Mouse (Mus musculus): ENCODE results near the gene Frs2. TPM values are rescaled to one million over a fixed set of nuclear protein-coding genes. Genes with fewer than 3 reads are reported as not detected.

The Frs2 gene
- polyA plus RNA-seq, 1 experiment: 4.4 TPM

- Histone ChIP-seq H3K27me3 (ENCODE audit: control insufficient read depth, insufficient read depth, low read length) (no peaks in the 10 kb centered on the region), H3K36me3 (ENCODE audit: control insufficient read depth, insufficient read depth, low read length) (no peaks in the 10 kb centered on the region), H3K27ac (ENCODE audit: insufficient read depth, low read depth, low read length) (no peak overlapping the region), H3K4me3 (ENCODE audit: low read depth, low read length) (no peak overlapping the region), H3K4me1 (ENCODE audit: control insufficient read depth, insufficient read depth, insufficient read length, low read length) (peaks cover 3% of the 10 kb centered on the region)
- 74% methylated on average over 11 of the region's 11 CpGs for WGBS
- TF ChIP-seq POLR2A (IDR thresholded peaks at IDR 0.05; ENCODE audit: low read depth, low read length) (no peak), CTCF (IDR thresholded peaks at IDR 0.05; ENCODE audit: extremely low read depth, insufficient read length, insufficient replicate concordance, low read depth, low read length) (no peak)
Measured at GRCm38 (mm10) chr10:117119531-117119930, 28.8 kb downstream of the Frs2 start.

GRCm38 (mm10) chr10:117118421-117118831, 29.9 kb downstream of the Frs2 start:
- Histone ChIP-seq H3K27ac (ENCODE audit: insufficient read depth, low read depth, low read length) (no peak overlapping the region), H3K4me3 (ENCODE audit: low read depth, low read length) (no peak overlapping the region), H3K4me1 (ENCODE audit: control insufficient read depth, insufficient read depth, insufficient read length, low read length) (peaks cover 5% of the 10 kb centered on the region), H3K27me3 (ENCODE audit: control insufficient read depth, insufficient read depth, low read length) (no peaks in the 10 kb centered on the region), H3K36me3 (ENCODE audit: control insufficient read depth, insufficient read depth, low read length) (no peaks in the 10 kb centered on the region)
- no peak for TF ChIP-seq CTCF (IDR thresholded peaks at IDR 0.05; ENCODE audit: extremely low read depth, insufficient read length, insufficient replicate concordance, low read depth, low read length)
- TF ChIP-seq POLR2A (IDR thresholded peaks at IDR 0.05; ENCODE audit: low read depth, low read length): no peak
- WGBS: 57% methylated on average over 7 of the region's 7 CpGs

- 53% methylated on average over 3 of the region's 3 CpGs for WGBS
- no peak for TF ChIP-seq POLR2A (IDR thresholded peaks at IDR 0.05; ENCODE audit: low read depth, low read length)
- TF ChIP-seq CTCF (IDR thresholded peaks at IDR 0.05; ENCODE audit: extremely low read depth, insufficient read length, insufficient replicate concordance, low read depth, low read length): no peak
- H3K4me3 ChIP-seq (ENCODE audit: low read depth, low read length): no peak overlapping the region
Measured at GRCm38 (mm10) chr10:117115652-117116051, 32.7 kb downstream of the Frs2 start.

GRCm38 (mm10) chr10:117112545-117112944, 35.8 kb downstream of the Frs2 start:
- Histone ChIP-seq H3K4me1 (ENCODE audit: control insufficient read depth, insufficient read depth, insufficient read length, low read length) (peaks cover 7% of the 10 kb centered on the region), H3K36me3 (ENCODE audit: control insufficient read depth, insufficient read depth, low read length) (no peaks in the 10 kb centered on the region), H3K27ac (ENCODE audit: insufficient read depth, low read depth, low read length) (no peak overlapping the region), H3K27me3 (ENCODE audit: control insufficient read depth, insufficient read depth, low read length) (no peaks in the 10 kb centered on the region), H3K4me3 (ENCODE audit: low read depth, low read length) (no peak overlapping the region)
- WGBS: 58% methylated on average over 2 of the region's 2 CpGs
- TF ChIP-seq CTCF (IDR thresholded peaks at IDR 0.05; ENCODE audit: extremely low read depth, insufficient read length, insufficient replicate concordance, low read depth, low read length): no peak
- no peak for TF ChIP-seq POLR2A (IDR thresholded peaks at IDR 0.05; ENCODE audit: low read depth, low read length)

More at GRCm38 (mm10) chr10:117115652-117116051, 32.7 kb downstream of the Frs2 start:
- H3K36me3 ChIP-seq (ENCODE audit: control insufficient read depth, insufficient read depth, low read length): no peaks in the 10 kb centered on the region
- H3K27ac ChIP-seq (ENCODE audit: insufficient read depth, low read depth, low read length): no peak overlapping the region
- H3K4me1 ChIP-seq (ENCODE audit: control insufficient read depth, insufficient read depth, insufficient read length, low read length): peaks cover 7% of the 10 kb centered on the region
- no peaks in the 10 kb centered on the region for H3K27me3 ChIP-seq (ENCODE audit: control insufficient read depth, insufficient read depth, low read length)

GRCm38 (mm10) chr10:117111455-117111854, 36.9 kb downstream of the Frs2 start:
- 77% methylated on average over 7 of the region's 7 CpGs for WGBS
- TF ChIP-seq CTCF (IDR thresholded peaks at IDR 0.05; ENCODE audit: extremely low read depth, insufficient read length, insufficient replicate concordance, low read depth, low read length): no peak
- no peak for TF ChIP-seq POLR2A (IDR thresholded peaks at IDR 0.05; ENCODE audit: low read depth, low read length)
- no peak overlapping the region for H3K4me3 ChIP-seq (ENCODE audit: low read depth, low read length)
- H3K27me3 ChIP-seq (ENCODE audit: control insufficient read depth, insufficient read depth, low read length): no peaks in the 10 kb centered on the region
- no peaks in the 10 kb centered on the region for H3K36me3 ChIP-seq (ENCODE audit: control insufficient read depth, insufficient read depth, low read length)
- no peak overlapping the region for H3K27ac ChIP-seq (ENCODE audit: insufficient read depth, low read depth, low read length)
- peaks cover 7% of the 10 kb centered on the region for H3K4me1 ChIP-seq (ENCODE audit: control insufficient read depth, insufficient read depth, insufficient read length, low read length)

- Histone ChIP-seq H3K27ac (ENCODE audit: insufficient read depth, low read depth, low read length) (no peak overlapping the region), H3K4me1 (ENCODE audit: control insufficient read depth, insufficient read depth, insufficient read length, low read length) (peaks cover 4% of the 10 kb centered on the region; the same call in 1 of the 2 replicates), H3K4me3 (ENCODE audit: low read depth, low read length) (no peak overlapping the region), H3K36me3 (ENCODE audit: control insufficient read depth, insufficient read depth, low read length) (no peaks in the 10 kb centered on the region), H3K27me3 (ENCODE audit: control insufficient read depth, insufficient read depth, low read length) (no peaks in the 10 kb centered on the region)
- TF ChIP-seq CTCF (IDR thresholded peaks at IDR 0.05; ENCODE audit: extremely low read depth, insufficient read length, insufficient replicate concordance, low read depth, low read length) (no peak), POLR2A (IDR thresholded peaks at IDR 0.05; ENCODE audit: low read depth, low read length) (no peak)
- WGBS: 33% methylated on average over 3 of the region's 3 CpGs
Measured at GRCm38 (mm10) chr10:117110271-117110670, 38.1 kb downstream of the Frs2 start.

GRCm38 (mm10) chr10:117106686-117107085, 41.6 kb downstream of the Frs2 start:
- 66% methylated on average over 3 of the region's 3 CpGs for WGBS
- no peak for TF ChIP-seq CTCF (IDR thresholded peaks at IDR 0.05; ENCODE audit: extremely low read depth, insufficient read length, insufficient replicate concordance, low read depth, low read length)
- TF ChIP-seq POLR2A (IDR thresholded peaks at IDR 0.05; ENCODE audit: low read depth, low read length): no peak
- Histone ChIP-seq H3K4me1 (ENCODE audit: control insufficient read depth, insufficient read depth, insufficient read length, low read length) (peaks cover 5% of the 10 kb centered on the region; the same call in 1 of the 2 replicates), H3K27ac (ENCODE audit: insufficient read depth, low read depth, low read length) (no peak overlapping the region), H3K36me3 (ENCODE audit: control insufficient read depth, insufficient read depth, low read length) (no peaks in the 10 kb centered on the region), H3K27me3 (ENCODE audit: control insufficient read depth, insufficient read depth, low read length) (no peaks in the 10 kb centered on the region), H3K4me3 (ENCODE audit: low read depth, low read length) (no peak overlapping the region)

Measured in small intestine, adult 2 months (tissue).